9 mouse cellular contexts compared by ENCODE assay signal in the genomic region with DNA sequence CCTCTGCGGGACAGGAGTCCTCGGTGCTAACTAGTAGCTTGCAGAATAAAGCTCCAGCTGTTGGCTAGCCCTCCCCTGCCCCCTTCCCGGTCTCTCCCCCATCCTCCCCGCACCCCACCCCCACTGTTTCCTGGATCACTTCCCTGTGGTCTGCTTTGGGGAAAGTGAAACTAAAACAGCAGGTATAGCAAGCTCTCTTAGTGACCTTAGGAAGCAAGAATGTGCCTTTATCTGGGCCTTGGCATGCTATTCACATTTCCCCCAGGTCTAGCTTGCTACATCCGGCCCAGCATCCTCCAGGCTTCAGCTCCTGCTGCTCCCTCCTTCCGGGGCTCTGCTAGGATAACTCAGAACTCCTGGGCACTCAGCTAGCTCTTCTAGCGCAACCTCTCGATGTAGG. TPM values are rescaled to one million over a fixed set of nuclear protein-coding genes. Genes with fewer than 3 reads are reported as not detected.
DNase-seq lines count a peak whose midpoint lies in the region; ATAC-seq lines count a peak whose summit lies in the region.
"Had no signal": no experiment of that assay in that cellular context is flagged by ENCODE, and none has a peak within 500 bp of the region (broad histone marks: within the 10 kb centered on the region; RNA-seq: fewer than 3 reads in every experiment).

No protein-coding gene starts in this region.

- H3K4me3 ChIP-seq in megakaryocyte, embryonic 14.5 days (replicated peaks) = peak overlapping the region; percentile 86
- H3K4me3 ChIP-seq in stomach, embryonic 14.5 days (ENCODE audit: low read depth, low read length) = no peak overlapping the region

- H3K27me3 ChIP-seq in megakaryocyte, embryonic 14.5 days (replicated peaks) = peaks cover 78% of the 10 kb centered on the region
- no peaks in the 10 kb centered on the region for H3K27me3 ChIP-seq in stomach, embryonic 14.5 days (ENCODE audit: control insufficient read depth, insufficient read depth, low read length)

- H3K4me2 ChIP-seq in stomach, embryonic 14.5 days (replicated peaks; ENCODE audit: low read depth, low read length) = peak overlapping the region; percentile 6; the same call in 1 of the 2 replicates

- no peaks in the 10 kb centered on the region for H3K9me3 ChIP-seq in megakaryocyte, embryonic 14.5 days
- no peaks in the 10 kb centered on the region for H3K9me3 ChIP-seq in stomach, embryonic 14.5 days (ENCODE audit: control insufficient read depth, low read depth, low read length)

- WGBS in stomach, embryonic 14.5 days = 15% methylated on average over 8 of the region's 8 CpGs

- H3K36me3 ChIP-seq in megakaryocyte, embryonic 14.5 days (replicated peaks; ENCODE audit: low read length) = no peaks in the 10 kb centered on the region
- no peaks in the 10 kb centered on the region for H3K36me3 ChIP-seq in stomach, embryonic 14.5 days (ENCODE audit: control insufficient read depth, insufficient read depth, low read length)

- ATAC-seq in megakaryocyte, adult 5-6 weeks (ENCODE audit: poor library complexity, severe bottlenecking) = no peak
- peak; percentile 25; the same call in 1 of the 2 replicates for ATAC-seq in granulocyte monocyte progenitor cell, adult 5-6 weeks (replicated peaks; ENCODE audit: poor library complexity, severe bottlenecking)
- ATAC-seq in stomach, embryonic 14.5 days (ENCODE audit: insufficient number of reproducible peaks, insufficient read depth, low FRiP score, low read depth) = no peak
- ATAC-seq: forebrain, embryonic 14.5 days had no signal

- peaks cover 25% of the 10 kb centered on the region for H3K4me1 ChIP-seq in megakaryocyte, embryonic 14.5 days
- H3K4me1 ChIP-seq in stomach, embryonic 14.5 days (ENCODE audit: control insufficient read depth, insufficient read depth, low read length) = 0 out of 2 replicates have a peak, but pooled peaks cover 7% of the 10 kb centered on the region

- no peak overlapping the region for H3K9ac ChIP-seq in stomach, embryonic 14.5 days (replicated peaks; ENCODE audit: low read depth, low read length)

- no peak overlapping the region for H3K27ac ChIP-seq in stomach, embryonic 14.5 days (ENCODE audit: low read length)

- DNase-seq in kidney, postnatal 10 days = peak; percentile 55
- no peak for DNase-seq in left cerebral cortex, adult 11 months (ENCODE audit: low spot score)
- DNase-seq in cerebellum, postnatal 4 days (ENCODE audit: low spot score in 2 of 2) = no peak
- DNase-seq in cerebellum, postnatal 10 days = no peak

RNA-seq across cellular contexts. Expression of a gene that starts 10.0 kb away (rescaled TPM):
- 0.12 TPM in 1 of 2 replicates, not detected in the other for polyA plus RNA-seq in megakaryocyte, embryonic 14.5 days (2012; ENCODE audit: insufficient read depth, low replicate concordance)
- total RNA-seq in megakaryocyte, adult 5-6 weeks (2015) = not detected in 2 replicates
- total RNA-seq in megakaryocyte, adult 5-6 weeks (2017) = not detected in 2 replicates
- not detected in 2 replicates for total RNA-seq in granulocyte monocyte progenitor cell, adult 5-6 weeks (2014; fragmentation: Nextera tagmentation)
- not detected in 2 replicates for total RNA-seq in granulocyte monocyte progenitor cell, adult 5-6 weeks (2017)
- polyA plus RNA-seq in stomach, embryonic 14.5 days (2014; fragmentation: Nextera tagmentation; extraction: Ambion mirVana) = 0.10 and 0.42 TPM in 2 replicates

RNA-seq across cellular contexts. Expression of a gene that starts 36.0 kb away (rescaled TPM):
- polyA plus RNA-seq in megakaryocyte, embryonic 14.5 days (2012; ENCODE audit: insufficient read depth, low replicate concordance) = 0.36 TPM in 1 of 2 replicates, not detected in the other
- total RNA-seq in megakaryocyte, adult 5-6 weeks (2015) = not detected in 2 replicates
- total RNA-seq in megakaryocyte, adult 5-6 weeks (2017) = not detected in 2 replicates
- total RNA-seq in granulocyte monocyte progenitor cell, adult 5-6 weeks (2014; fragmentation: Nextera tagmentation) = not detected in 2 replicates
- total RNA-seq in granulocyte monocyte progenitor cell, adult 5-6 weeks (2017) = not detected in 2 replicates
- 0.29 TPM in 1 of 2 replicates, not detected in the other for polyA plus RNA-seq in stomach, embryonic 14.5 days (2014; fragmentation: Nextera tagmentation; extraction: Ambion mirVana)
- polyA plus RNA-seq: forebrain, embryonic 14.5 days had no signal

RNA-seq across cellular contexts. Expression of a gene that starts 46.8 kb away (rescaled TPM):
- 2.9 and 13.8 TPM in 2 replicates for polyA plus RNA-seq in megakaryocyte, embryonic 14.5 days (2012; ENCODE audit: insufficient read depth, low replicate concordance)
- 39.3 and 42.0 TPM in 2 replicates for total RNA-seq in megakaryocyte, adult 5-6 weeks (2015)
- total RNA-seq in megakaryocyte, adult 5-6 weeks (2017) = 34.1 and 39.4 TPM in 2 replicates
- 57.1 and 62.4 TPM in 2 replicates for total RNA-seq in granulocyte monocyte progenitor cell, adult 5-6 weeks (2014; fragmentation: Nextera tagmentation)
- total RNA-seq in granulocyte monocyte progenitor cell, adult 5-6 weeks (2017) = 81.6 and 86.4 TPM in 2 replicates
- 73.9 and 74.2 TPM in 2 replicates for polyA plus RNA-seq in stomach, embryonic 14.5 days (2014; fragmentation: Nextera tagmentation; extraction: Ambion mirVana)

RNA-seq across cellular contexts. Expression of a gene that starts 53.9 kb away (rescaled TPM):
- polyA plus RNA-seq in megakaryocyte, embryonic 14.5 days (2012; ENCODE audit: insufficient read depth, low replicate concordance) = 122 and 166 TPM in 2 replicates
- total RNA-seq in megakaryocyte, adult 5-6 weeks (2015) = 11.5 and 11.7 TPM in 2 replicates
- total RNA-seq in megakaryocyte, adult 5-6 weeks (2017) = 4.2 and 5.0 TPM in 2 replicates
- 10.4 and 16.6 TPM in 2 replicates for total RNA-seq in granulocyte monocyte progenitor cell, adult 5-6 weeks (2014; fragmentation: Nextera tagmentation)
- total RNA-seq in granulocyte monocyte progenitor cell, adult 5-6 weeks (2017) = 5.0 and 6.1 TPM in 2 replicates
- polyA plus RNA-seq in stomach, embryonic 14.5 days (2014; fragmentation: Nextera tagmentation; extraction: Ambion mirVana) = 19.5 and 20.4 TPM in 2 replicates
